Comparison of ENCODE assay signal across 7 mouse cellular contexts in genomic region chr17:13669206-13669605, GRCm38 (mm10).
DNase-seq lines count a peak whose midpoint lies in the region; ATAC-seq and TF ChIP-seq lines count a peak whose summit lies in the region.

No protein-coding gene starts in this region.

- no peak overlapping the region for H3K9ac ChIP-seq in liver, adult 2 months (ENCODE audit: low read depth, low read length)
- H3K9ac ChIP-seq in liver, embryonic 12.5 days, result no peak overlapping the region
- H3K9ac ChIP-seq in embryonic facial prominence, embryonic 13.5 days, result no peak overlapping the region

- H3K27ac ChIP-seq in liver, adult 2 months (replicated peaks; ENCODE audit: insufficient read depth, low read depth, low read length), result no peak overlapping the region
- no peak overlapping the region for H3K27ac ChIP-seq in liver, embryonic 12.5 days
- no peak overlapping the region for H3K27ac ChIP-seq in embryonic facial prominence, embryonic 13.5 days
- H3K27ac ChIP-seq in midbrain, embryonic 10.5 days (replicated peaks), result peak overlapping the region; percentile 90

- no peaks in the 10 kb centered on the region for H3K27me3 ChIP-seq in liver, adult 2 months (ENCODE audit: control insufficient read depth, insufficient read depth, low read length)
- peaks cover 11% of the 10 kb centered on the region; the same call in 1 of the 2 replicates for H3K27me3 ChIP-seq in liver, embryonic 12.5 days (replicated peaks)
- no peaks in the 10 kb centered on the region for H3K27me3 ChIP-seq in embryonic facial prominence, embryonic 13.5 days
- H3K27me3 ChIP-seq in midbrain, embryonic 10.5 days (ENCODE audit: low read depth, poor library complexity, severe bottlenecking), result no peaks in the 10 kb centered on the region

- TF ChIP-seq POLR2A in liver, adult 2 months (IDR thresholded peaks at IDR 0.05; ENCODE audit: extremely low read depth, insufficient read depth, low read length), result no peak

- H3K79me2 ChIP-seq in liver, adult 2 months (ENCODE audit: control insufficient read depth, insufficient read depth, low read length), result no peaks in the 10 kb centered on the region

- TF ChIP-seq CTCF in liver, adult 2 months (IDR thresholded peaks at IDR 0.05; ENCODE audit: low read depth, low read length), result peak; percentile 26; the same call in 1 of the 2 replicates

- peak; percentile 43 for DNase-seq in liver, adult 2 months (ENCODE audit: extremely low read depth, low read depth, low spot score)
- peak; percentile 50 for DNase-seq in kidney, adult 18-20 months
- no peak for DNase-seq in midbrain, embryonic 10.5 days (ENCODE audit: low spot score)
- DNase-seq in ovary, postnatal 36 days (ENCODE audit: low spot score), result no peak
- DNase-seq in cerebellum, adult 8-10 months, result no peak

- WGBS in liver, adult 2 months, result 10% methylated on average over 8 of the region's 8 CpGs
- WGBS in liver, embryonic 12.5 days (ENCODE audit: insufficient replicate concordance), result 27% methylated on average over 8 of the region's 8 CpGs
- 19% methylated on average over 8 of the region's 8 CpGs for WGBS in embryonic facial prominence, embryonic 13.5 days
- 31% methylated on average over 8 of the region's 8 CpGs for WGBS in midbrain, embryonic 10.5 days

- no peaks in the 10 kb centered on the region for H3K9me3 ChIP-seq in liver, embryonic 12.5 days (replicated peaks)
- H3K9me3 ChIP-seq in embryonic facial prominence, embryonic 13.5 days, result no peaks in the 10 kb centered on the region
- H3K9me3 ChIP-seq in midbrain, embryonic 10.5 days (replicated peaks), result no peaks in the 10 kb centered on the region

- no peaks in the 10 kb centered on the region for H3K36me3 ChIP-seq in liver, adult 2 months (ENCODE audit: control insufficient read depth, insufficient read depth, low read length)
- H3K36me3 ChIP-seq in liver, embryonic 12.5 days, result no peaks in the 10 kb centered on the region
- no peaks in the 10 kb centered on the region for H3K36me3 ChIP-seq in embryonic facial prominence, embryonic 13.5 days
- H3K36me3 ChIP-seq in midbrain, embryonic 10.5 days, result no peaks in the 10 kb centered on the region

- ATAC-seq in liver, embryonic 12.5 days, result no peak
- ATAC-seq in embryonic facial prominence, embryonic 13.5 days (ENCODE audit: insufficient number of reproducible peaks, insufficient read depth, low FRiP score, low TSS enrichment, low read depth), result no peak

- H3K4me1 ChIP-seq in liver, adult 2 months (ENCODE audit: control insufficient read depth, insufficient read depth, low read length), result 0 out of 2 replicates have a peak, but pooled peaks cover 2% of the 10 kb centered on the region
- H3K4me1 ChIP-seq in liver, embryonic 12.5 days, result peaks cover 8% of the 10 kb centered on the region; the same call in 1 of the 2 replicates
- peaks cover 23% of the 10 kb centered on the region for H3K4me1 ChIP-seq in embryonic facial prominence, embryonic 13.5 days
- peaks cover 58% of the 10 kb centered on the region for H3K4me1 ChIP-seq in midbrain, embryonic 10.5 days

- no peak overlapping the region for H3K4me2 ChIP-seq in liver, embryonic 12.5 days
- peak overlapping the region; percentile 38 for H3K4me2 ChIP-seq in embryonic facial prominence, embryonic 13.5 days

- H3K4me3 ChIP-seq in liver, adult 2 months (ENCODE audit: insufficient read depth, low read depth, low read length), result no peak overlapping the region
- H3K4me3 ChIP-seq in liver, embryonic 12.5 days, result no peak overlapping the region
- no peak overlapping the region for H3K4me3 ChIP-seq in embryonic facial prominence, embryonic 13.5 days
- peak overlapping the region; percentile 41 for H3K4me3 ChIP-seq in midbrain, embryonic 10.5 days

Comparison
In these comparisons a context has a peak if more than half of its experiments do, and no peak if none do; other contexts are left out.
1. DNase-seq: peak in liver, adult 2 months (single experiment) and kidney, adult 18-20 months (single experiment); none in midbrain, embryonic 10.5 days (single experiment), ovary, postnatal 36 days (single experiment) and cerebellum, adult 8-10 months (single experiment).